Mouse (Mus musculus): ENCODE data around the gene Nat8f6.
A peak's percentile ranks its signal among the peaks of the same experiment; 100 is the strongest.
"Not testable (repeated sequence)": the region's sequence is repeated elsewhere in the genome, so short reads cannot be mapped to it uniquely, and the experiment has no call there.

Gene Nat8f6

DNA sequence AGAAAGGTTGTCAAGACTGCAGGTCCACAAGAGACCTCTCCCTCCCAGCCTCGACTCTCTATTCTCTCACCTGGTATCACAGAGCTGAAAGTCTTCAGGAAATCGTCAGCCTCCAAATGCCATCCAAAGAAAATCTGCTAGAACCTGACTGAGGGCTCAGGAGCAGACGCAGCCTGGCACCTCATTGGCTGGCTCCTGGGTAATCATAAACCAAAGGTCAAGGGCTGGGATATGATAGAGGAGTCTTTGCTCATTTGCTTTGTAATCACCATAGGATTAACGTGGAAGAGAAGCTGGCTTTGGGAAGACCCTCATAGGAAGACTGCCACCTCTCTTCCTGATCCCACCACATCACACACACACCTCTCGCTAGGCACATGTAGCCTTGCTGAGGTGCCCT is at the start of gene Nat8f6, which contains the start of gene Nat8f5:
Gene Nat8f6, minus strand, starts transcription at position 118 of the 400 bp plus-strand sequence.
Gene Nat8f5, minus strand, starts transcription at position 136 of the 400 bp plus-strand sequence.
- DNase-seq: no peak

DNA sequence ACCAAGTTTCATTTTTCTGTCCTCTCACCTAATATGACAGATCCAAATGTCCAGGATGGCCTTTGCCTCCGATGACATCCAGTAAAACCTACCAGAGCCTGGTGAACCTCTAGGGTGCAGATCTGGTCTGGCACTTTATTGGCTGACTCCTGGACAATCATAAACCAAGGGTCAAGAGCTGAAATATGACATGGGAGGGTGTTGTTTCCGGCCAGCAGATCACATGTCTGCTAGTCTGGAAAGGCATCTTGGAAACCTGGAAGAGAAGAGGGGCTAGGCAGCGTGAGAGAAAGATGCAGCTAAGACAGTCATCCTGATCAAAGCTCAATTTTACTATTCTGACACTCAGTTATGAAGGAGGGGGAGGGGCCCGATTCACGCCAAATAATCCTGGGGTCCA is 48.3 kb upstream of the Nat8f6 start, which contains the start of gene Nat8f2:
Gene Nat8f2, minus strand, starts transcription at position 153 of the 400 bp plus-strand sequence.
- DNase-seq: not testable (repeated sequence)

DNA sequence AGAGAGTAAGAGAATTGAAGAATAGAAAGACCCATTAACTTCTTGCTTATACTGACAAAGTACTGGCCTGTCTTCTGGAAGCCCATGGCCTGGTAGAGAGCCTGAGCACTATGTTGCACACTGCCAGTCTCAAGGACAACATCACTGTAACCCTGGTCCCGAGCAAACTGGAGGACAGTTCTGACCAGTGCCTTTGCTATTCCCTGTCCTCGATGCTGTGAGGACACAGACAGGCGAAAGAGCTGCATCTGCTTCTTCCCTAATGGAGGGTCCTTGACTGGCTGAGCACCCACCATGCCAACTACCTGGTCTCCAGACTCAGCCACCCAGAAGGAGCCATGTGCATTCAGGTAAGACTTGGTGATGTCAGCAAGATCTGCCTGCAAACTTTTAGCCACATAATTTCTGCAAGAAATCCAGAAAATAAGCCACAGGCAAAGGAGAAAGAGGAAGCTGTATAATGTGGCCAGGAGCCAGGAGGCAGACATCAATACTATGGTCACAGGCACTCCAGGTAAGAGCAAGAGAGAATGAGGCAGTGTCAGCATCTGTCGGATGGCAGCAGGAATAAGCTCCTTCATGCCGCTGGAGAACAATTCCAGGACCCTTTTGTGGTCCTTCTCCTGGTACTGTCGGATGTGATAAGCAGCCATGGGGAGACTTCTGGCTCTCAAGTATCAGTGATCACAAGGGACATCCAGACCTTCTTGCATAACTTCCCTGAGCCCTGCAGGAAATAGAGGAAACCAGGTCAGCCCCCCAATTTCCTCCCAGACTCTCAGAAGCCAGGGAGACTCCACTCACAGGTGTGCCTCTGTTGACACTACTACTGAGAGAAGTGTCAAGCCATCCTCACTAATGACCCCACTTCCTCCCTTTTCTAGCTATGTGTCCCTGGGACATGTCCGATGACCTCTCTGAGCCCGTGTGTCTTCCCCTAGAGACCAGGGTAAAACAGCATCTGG is 47.3 kb upstream of the Nat8f6 start:
- DNase-seq: no peak

DNA sequence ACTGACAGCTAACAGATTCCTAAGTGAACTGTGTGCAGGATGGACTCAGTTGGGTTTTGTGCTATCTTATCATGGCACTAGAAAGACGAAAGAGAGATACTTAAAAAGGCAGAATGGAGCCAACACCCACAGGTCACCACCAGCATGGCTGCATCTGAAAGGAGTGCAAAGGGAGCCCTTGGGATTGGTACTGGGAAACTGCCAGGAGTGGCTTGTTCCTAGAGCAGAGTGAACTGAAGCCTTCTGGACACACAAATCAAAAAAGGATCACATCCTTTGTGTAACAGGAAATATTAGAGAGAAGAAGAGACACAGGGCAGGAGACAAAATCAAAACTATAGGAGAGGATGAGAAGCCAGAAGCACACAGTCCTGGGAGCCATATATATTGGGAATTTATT is 46.2 kb upstream of the Nat8f6 start:
- DNase-seq: not testable (repeated sequence)

DNA sequence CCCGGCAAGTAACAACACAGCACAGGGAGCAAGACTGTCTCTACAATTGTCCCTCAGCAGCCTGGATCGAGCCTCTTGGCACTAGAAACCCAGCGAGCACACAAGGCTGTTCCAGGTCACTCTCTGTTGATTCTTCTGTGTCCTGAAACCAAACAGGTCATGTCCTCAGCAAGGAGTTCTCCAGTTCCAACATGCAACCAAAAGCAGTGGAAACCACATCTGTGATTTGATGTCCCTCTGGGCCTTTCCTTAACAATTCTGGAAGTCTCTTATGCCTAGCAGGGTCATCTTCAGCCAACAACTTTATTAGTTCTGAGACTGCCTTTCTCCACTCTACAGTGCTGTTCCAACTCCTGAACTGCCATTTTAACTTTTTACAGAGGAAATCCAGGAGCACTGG is 45.4 kb upstream of the Nat8f6 start:
- not testable (repeated sequence) for DNase-seq

DNA sequence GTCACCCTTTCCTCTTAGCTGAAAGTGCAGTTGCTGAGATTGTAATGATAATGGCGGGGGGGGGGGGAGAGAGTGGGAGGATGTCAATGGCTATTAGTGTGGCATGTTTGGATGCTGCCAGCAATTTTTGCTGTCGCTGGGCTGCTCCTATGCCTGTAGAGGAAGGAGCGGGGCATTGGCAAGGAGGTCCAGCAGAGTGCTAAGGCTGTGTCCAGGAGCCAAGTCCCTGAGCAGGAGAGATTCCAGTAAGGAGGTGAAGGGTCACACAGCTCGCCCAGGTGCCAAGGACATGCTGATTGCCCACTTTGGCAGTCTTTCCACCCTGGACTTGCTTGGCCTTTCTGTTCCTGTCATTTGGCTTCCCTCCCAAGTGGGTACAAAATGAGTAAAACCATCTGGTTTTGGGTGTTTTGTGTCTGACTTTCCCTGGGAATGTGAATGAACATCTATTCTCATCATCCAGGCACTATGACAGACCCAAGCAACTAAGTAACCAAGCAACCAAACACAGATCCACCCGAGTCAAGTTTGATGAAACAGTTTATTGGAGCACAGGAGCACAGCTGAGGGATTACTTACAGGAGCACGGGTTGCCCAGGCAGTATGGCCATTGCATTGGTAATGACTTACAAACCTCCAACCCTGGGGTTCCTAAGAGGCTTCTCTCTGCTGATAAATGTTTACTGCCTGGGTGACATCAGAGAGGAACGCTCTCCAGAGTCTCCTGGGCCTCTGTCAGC is 44.3 kb upstream of the Nat8f6 start:
- peak; percentile 36 for DNase-seq

DNA sequence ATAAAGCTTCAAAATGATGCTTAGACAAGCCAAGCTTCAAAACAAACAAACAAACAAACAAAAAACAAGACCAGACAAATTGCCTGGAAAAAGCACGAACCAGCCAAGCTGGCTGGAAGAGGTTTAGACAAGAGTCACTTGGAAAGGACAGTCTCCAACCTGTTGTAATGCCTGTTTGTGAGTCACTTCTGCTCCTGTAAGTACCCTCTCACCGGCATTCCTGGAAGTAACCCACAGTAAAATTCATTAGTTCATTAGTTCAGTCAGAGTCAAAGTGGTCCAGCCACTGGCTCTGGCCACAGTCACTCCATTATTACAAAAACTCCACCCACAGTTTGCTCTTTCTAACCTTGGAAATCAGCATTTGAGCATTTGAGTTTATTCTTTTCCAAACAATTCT is 43.1 kb upstream of the Nat8f6 start:
- no peak for DNase-seq

DNA sequence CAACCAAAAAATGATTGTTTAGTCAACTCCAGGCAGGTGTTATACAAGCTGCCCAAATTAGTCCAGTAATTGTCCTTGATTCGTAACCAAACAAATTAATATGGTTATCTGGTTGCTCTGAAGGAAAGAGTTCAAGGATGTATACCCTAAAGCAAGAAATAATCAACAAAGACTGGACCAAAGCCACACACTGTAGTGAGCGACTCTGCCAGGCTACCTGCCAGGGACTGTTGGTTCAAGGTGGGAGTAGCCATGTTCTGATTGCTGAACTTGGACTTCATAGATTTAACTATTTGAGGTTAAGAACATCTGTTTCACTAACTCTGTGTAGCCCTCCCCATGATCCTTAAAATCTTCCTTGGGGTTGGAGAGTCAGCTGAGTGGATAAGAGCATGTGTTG is 42.4 kb upstream of the Nat8f6 start:
- no peak for DNase-seq

DNA sequence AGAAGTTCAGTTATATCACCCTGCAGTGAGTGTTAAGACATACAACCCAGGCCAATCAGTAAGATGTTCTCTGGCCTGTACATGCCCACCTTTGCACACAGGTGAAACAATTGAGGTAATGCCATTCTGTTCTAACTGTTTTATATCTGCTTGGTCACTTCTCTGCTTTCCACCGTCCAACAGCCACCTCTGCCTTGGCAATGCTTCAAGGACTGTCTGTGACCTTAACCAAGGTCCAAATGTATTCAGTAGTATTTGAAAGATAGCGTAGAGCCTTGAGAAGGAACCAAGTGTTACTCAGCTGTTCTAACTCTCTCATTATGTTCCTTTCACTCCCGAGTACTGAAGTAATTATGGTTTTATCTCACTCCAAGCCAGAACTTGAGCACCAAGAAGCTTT is 41.8 kb upstream of the Nat8f6 start:
- no peak for DNase-seq

DNA sequence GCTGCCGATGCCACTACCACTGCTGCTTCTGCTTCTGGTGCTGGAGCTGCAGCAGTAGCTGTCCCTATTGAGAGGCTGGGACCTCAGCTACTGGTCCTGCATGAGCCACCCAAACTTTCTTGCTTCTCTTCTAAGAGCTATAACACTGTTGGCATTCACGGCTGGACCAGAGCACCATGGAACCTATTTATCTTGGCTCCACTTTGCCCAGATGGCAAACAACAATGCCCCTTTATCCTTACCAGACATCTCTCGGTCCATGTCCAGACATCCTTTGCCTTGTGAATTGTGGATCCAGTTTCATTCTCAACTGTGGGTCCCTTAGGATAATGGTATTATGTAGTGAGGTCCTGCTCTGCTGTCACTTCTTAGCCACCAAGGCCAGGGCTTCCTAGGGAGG is 40.5 kb upstream of the Nat8f6 start:
- no peak for DNase-seq

DNA sequence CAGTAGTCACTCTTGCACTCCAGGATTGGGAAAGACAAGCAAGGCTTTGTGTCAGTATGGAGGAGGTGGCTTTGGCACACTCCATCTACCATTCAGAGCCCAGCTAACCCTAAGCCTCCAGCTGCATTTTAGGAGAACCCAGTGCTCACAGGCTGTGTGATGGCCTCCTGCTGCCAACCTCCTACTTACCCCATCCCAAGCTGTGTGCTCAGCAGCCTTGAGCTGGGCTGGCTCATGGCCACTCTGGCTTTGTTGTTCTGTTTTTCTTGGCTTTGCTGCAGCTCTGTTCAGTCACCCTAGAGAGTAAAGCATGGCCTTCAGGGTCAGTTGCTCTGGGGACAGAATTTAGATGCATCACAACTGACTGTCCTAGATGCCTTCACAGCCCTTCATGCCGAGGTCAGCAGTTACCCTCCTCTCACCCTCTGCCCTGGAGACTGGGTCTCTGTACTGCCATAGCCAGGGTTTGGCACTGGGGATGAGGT is 35.5 kb upstream of the Nat8f6 start:
- DNase-seq: peak; percentile 91

DNA sequence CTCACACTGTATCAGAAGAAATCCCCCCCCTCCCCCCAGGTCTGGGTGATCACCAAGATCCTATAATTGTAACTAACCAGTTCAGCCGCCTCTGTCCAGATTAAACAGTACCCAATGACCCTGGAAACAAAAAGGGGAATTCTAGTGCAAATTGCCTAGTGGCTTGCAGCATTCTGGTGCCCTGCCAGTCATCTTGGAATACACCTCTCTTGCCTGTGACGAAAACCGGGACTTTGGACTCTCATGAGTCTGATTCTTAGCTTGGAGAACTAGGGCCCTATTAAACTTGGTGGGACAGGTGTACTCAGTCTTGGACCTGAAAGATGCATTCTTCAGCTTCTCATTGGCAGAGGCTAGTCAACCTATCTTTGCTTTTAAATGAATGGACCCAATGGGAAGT is 32.7 kb upstream of the Nat8f6 start:
- no peak for DNase-seq

DNA sequence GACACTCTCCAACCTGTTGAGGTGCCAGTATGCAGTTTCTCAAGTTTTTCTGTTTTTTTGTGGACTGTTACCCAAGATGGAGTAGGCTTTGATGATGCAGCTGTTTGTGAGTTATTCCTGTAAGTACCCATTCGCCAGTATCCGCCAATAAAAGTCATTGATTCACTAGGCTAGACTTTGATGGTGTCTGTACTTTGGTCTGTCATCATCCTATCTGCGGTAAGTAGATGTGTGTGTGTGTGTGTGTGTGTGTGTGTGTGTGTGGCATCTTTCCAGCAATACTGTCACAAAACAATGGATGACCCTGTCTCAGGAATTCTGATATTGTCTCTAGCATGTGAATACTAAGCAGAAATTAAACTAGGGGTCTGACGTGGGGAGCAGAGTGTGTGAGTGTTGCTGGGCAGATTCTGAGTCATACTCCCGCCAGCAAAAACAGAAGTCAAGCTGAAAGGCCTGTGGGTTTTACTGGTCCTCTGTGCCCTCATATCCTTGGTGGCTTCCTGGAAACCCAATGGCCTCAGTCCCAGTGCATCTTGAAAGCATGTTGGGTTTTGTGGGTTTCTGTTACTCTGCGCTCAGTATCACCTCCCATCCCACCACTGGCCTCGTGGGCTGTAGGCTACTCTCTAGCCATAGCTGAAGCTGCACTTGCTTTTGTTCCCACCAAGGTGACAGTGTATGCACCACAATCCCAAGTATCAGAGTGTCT is 30.5 kb upstream of the Nat8f6 start:
- no peak for DNase-seq

DNA sequence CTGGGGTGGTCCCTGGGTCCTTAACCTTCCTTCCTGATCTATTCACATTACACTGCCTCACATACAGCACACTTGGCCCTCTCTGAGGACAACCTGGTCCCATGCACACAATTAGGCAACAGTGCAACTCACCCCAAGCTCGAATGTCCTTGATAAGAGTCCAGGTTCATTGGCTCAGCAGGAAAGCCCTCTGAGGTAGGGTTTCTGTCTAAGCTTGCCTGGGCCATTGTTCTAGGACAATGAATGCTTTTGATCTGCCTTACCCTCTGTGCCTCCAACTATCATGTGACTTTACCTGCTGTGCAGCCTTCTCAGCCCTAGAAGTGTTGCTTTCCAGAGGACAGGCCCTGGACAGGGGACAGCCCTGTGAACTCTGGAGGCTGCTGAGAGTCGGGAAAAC is 28.5 kb upstream of the Nat8f6 start:
- no peak for DNase-seq

DNA sequence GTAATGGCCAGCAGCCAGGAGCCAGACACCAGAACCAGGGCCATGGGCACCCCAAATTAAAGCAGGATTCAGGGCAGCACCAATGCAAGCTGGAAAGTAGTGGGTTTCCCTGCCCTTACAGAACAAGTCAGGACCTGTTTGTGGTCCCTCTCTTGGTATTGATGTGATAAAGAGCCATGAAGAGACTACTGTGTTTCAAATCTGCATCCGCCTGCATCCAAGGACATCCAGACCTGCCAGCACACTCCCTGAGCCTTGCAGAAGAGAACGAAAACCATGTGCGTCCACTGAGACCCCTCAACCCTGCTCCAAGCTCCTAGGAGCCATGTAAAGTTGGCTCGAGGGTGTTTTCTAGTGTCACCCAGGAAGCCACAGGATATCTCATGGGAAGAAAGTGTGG is 27.4 kb upstream of the Nat8f6 start:
- DNase-seq: no peak

DNA sequence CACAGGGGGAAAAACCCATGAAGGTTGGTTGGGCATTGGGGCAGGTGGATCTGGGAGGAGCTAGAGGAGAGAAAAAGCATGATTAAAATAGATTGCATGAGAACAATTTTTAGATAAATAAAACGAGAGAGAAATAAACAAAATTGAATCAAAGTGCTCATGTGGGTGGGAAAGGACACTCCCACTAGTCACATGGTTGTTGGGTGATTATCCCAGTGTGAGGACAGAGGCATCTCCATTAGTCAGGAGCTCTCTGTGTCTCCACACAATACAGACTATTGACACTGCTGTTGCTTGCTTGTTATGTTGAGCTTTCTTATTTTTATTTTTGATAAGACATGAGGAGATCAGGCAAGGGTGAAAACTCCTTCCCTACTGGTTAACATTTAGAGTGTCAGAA is 26.2 kb upstream of the Nat8f6 start:
- no peak for DNase-seq

DNA sequence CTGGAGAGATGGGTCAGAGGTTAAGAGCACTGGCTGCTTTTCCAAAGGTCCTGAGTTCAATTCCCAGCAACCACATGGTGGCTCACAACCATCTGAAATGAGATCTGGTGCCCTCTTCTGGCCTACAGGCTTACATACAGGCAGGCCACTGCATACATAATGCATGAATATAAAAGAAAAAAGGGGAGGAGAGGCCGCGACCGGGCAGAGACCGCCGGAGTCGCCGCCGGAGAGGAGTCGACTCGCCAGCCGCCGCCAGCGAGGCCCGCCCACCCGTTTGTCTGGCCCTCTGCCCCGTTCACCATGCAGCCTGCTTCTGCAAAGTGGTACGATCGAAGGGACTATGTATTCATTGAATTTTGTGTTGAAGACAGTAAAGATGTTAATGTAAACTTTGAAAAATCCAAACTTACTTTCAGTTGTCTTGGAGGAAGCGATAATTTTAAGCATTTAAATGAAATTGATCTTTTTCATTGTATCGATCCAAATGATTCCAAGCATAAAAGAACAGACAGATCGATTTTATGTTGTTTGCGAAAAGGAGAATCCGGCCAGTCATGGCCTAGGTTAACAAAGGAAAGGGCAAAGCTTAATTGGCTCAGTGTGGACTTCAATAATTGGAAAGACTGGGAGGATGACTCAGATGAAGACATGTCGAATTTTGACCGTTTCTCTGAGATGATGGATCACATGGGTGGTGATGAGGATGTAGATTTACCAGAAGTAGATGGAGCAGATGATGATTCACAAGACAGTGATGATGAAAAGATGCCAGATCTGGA is 23.1 kb upstream of the Nat8f6 start:
- DNase-seq: not testable (repeated sequence)

DNA sequence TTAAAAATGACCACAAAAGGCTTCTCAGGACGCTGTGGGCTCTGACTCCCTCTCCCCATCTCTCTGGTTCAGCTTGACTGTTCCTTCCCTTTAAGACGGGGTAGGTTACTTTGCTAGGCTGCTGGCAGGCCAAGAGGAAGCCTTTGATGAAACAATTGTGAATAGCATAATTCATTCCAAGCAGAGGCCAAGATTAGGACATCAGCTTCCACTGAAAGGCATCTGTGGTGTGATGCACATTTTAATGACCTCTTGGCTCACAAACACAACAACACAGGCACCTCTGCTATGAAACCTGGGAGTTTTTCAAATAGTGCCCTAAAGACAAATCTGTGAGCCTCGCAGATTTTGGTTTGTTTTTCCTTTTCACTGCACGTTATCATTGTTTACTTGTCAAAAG is 19.2 kb upstream of the Nat8f6 start:
- peak; percentile 65 for DNase-seq

DNA sequence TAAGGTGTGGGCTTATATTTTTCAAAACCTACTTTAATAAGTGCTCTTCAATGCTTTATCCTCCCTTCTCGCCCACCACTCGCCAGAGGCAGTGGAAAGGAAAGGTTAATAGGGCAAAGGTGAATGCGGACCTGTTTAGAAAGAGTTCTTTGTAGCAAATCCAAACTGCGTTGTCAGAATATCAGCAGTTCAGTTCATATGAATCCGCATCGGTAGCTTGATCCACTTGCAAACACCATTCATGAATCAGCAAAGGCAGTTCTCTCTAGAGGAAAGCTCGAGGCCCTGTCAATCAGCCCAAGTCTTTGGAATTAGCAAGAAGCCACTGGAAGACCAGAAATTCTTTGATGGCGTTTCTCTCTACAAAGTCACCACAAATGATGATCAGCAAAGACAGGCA is 17.9 kb upstream of the Nat8f6 start:
- no peak for DNase-seq

DNA sequence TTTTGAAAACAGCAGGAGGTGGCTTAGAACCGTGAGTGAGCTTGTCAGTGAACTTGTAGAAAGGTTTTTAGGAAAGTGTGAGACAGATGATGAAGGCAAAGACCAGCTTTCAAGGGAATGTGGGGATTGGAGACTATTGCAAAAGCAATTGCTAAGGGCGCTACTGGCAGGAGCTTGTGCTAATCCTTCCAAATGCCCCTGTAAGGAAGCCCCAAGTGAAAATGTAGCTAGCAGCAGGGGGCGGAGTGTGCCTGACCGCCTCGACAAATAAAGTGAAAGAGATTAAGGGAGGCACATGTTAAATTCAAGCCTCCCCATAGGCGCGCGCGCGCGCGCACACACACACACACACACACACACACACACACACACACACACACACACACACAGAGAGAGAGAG is 16.6 kb upstream of the Nat8f6 start:
- DNase-seq: peak; percentile 46

DNA sequence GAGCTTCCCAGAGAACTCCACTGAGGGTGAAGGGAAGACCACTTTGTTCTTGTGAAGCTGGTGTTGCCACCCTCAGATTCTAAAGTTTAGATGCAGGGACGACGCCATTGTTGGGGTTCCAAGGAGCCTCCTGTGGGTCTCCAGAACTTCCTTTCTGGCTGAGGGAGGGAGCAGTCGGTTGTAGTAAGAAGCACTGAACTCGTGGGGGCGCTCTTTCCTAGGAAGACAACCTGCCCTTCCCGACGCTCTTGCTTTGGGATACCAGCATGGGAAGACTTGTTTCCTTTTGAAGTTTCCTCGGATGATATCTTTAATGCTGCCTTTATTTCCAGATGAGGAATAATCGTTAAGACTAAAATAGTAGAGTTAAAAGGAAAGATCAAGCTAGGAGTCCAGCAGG is 16.1 kb upstream of the Nat8f6 start:
- DNase-seq: peak; percentile 37

DNA sequence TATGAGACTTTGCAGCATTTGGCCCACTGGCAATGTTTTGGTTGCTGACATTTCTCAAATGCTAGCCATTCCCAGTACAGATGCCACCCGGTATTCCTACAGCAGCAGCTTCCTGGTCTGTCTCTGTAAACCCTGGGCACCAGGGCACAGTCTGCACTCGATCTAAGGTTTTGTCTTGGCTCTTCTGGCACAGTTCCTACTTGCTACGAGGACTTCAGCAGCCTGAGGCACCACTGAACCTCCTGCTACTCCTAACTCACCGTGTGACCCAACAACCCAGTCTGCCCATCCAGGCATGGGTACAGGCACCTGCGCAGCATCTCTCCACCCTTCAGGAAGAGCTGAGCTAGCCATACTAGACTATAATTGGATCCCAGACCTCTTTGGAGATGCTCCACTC is 15.3 kb upstream of the Nat8f6 start:
- DNase-seq: not testable (repeated sequence)

All from layer of hippocampus, adult 9-11 months (tissue).